Mouse (Mus musculus): ENCODE results near the gene Cela1.

GRCm38 (mm10) chr15:100635851-100636645 is 51.7 kb downstream of the Cela1 start:
- TF ChIP-seq CTCF (IDR thresholded peaks at IDR 0.05; ENCODE audit: extremely low read depth, insufficient read depth, insufficient read length, insufficient replicate concordance) = no peak
- TF ChIP-seq POLR2A (IDR thresholded peaks at IDR 0.05; ENCODE audit: low read depth, low read length) = no peak

Measured in spleen, adult 2 months (tissue).